Mouse (Mus musculus) heart, adult 2 months (tissue): ENCODE data around the gene Pkp1.

ENCODE experiments used
- CTCF ChIP-seq: fragments of 200-600 bp; IDR thresholded peaks from 2 replicates; pipeline ENCODE4 v1.8.1; 2022; ENCODE audit warnings: antibody characterized with exemption, mild to moderate bottlenecking, moderate library complexity
- POLR2A ChIP-seq: fragments of 200-500 bp; IDR thresholded peaks from 2 replicates; pipeline ENCODE4 v1.6.1; 2011; ENCODE audit warnings: mild to moderate bottlenecking, low read depth, low read length, control low read depth; ENCODE audit not compliant: insufficient read depth

DNA sequence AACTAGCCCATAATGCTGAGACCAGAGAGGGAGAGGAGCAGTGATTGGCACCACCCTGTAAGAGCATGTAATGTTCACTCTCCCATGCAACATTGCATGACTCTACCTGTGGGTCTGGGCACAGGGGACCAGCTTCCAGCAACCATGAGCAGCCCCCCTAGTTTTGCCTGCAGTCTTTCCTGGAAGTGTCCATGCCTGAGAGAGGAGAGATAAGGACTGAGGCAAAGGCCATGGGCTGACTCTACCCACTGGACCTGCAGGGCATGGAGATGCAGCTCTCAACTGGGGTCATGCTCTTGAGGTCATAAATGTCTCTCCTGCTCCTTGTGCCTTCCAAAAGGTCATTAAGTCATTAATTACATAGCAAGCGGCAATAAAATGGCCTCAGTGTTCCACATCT lies 17.1 kb upstream of the Pkp1 start:
- TF ChIP-seq CTCF (no peak), POLR2A (no peak)
